Mouse (Mus musculus): Measurements from ENCODE around the gene Prph. TPM values are rescaled to one million over a fixed set of nuclear protein-coding genes. Genes with fewer than 3 reads are reported as not detected.

The Prph gene
- polyA plus RNA-seq (2012; rRNA removed), result 0.06 and 0.32 TPM in 2 replicates

DNA sequence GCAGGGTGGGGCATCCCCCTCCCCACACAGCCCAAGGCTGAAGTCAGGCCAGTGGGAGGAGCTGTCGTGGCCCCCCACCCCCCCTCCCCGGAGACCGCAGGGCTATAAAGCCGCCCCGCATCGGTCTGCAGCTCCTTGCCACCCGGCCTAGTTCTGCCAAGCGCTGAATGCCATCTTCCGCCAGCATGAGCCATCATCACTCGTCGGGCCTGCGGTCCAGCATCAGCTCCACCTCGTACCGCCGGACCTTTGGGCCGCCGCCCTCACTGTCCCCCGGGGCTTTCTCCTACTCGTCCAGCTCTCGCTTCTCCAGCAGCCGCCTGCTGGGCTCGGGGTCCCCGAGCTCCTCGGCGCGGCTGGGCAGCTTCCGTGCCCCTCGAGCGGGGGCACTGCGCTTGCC is at the start of gene Prph:
TSS of gene Prph (plus strand) at position 135 of the 400 bp plus-strand sequence.
- no peak for DNase-seq (ENCODE audit: low read depth)

GRCm38 (mm10) chr15:99008801-99009241 is 46.2 kb upstream of the Prph start:
- no peak for DNase-seq (ENCODE audit: low read depth)

GRCm38 (mm10) chr15:99010896-99011295 is 44.1 kb upstream of the Prph start:
- no peak for DNase-seq (ENCODE audit: low read depth)

DNA sequence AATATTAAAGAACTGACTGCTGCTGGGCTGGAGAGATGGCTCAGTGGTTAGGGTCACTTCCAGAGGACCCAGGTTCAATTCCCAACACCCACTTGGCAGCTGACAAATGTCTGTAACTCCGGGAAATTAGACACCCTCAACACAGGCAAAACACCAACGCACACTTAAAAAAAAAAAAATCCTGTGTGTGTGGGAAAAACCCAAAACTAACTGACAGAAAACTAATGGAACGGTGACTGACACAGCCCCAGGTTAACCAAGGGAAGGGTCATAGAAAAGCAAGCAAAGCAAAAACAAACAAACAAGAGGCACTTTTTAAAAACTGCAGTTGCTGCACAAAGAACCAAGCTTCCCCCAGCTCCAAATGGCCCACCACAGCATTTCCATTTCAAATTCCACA is 43.0 kb upstream of the Prph start:
- DNase-seq (ENCODE audit: low read depth), result no peak

DNA sequence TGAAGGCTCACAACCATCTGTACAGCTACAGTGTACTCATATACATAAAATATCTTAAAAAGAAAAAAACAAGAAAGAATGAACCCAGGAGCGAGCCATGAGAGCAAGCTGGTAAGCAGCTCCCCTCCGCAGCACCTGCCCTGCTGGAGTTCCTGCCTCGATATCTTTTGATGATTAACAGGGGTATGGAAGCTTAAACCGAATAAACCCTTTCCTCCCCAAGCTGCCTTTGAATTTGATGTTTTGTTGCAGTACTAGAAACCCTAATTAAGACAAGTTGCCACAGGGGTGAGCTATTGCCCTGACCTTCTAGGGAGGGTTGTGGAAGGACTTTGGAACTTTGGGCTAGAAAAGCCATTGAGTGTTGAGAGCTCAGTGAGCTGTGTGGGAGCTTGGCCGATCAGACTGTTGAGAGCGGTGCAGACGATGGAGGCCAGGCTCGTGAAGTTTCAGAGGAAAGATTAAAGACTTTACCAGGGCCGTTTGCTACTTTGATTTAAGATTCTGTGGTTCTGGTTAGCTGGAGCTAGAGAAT is 40.4 kb upstream of the Prph start:
- no peak for DNase-seq (ENCODE audit: low read depth)

- no peak for DNase-seq (ENCODE audit: low read depth)
Measured at GRCm38 (mm10) chr15:99017355-99017761, 37.6 kb upstream of the Prph start.

DNA sequence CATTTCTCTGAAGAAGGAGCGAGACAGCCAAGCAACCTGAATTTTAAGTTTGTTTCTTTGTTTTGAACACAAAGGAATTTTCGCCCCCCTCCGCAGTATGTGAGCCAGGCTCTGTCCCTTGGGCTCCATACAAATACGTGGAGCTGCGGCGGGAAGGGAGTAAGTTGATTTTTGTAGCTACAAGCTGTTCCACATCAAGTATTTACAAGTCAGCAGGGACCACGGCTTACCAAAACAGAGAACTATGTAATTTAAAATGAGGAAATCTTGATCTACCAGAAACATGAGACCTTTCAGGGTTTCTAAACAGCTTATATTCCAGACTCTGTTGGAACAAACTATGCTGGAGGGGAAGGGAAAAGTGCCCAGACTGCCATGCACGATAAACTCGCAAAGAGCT is 37.0 kb upstream of the Prph start:
- DNase-seq (ENCODE audit: low read depth), result no peak

- no peak for DNase-seq (ENCODE audit: low read depth)
Measured at GRCm38 (mm10) chr15:99018630-99019029, 36.3 kb upstream of the Prph start.

GRCm38 (mm10) chr15:99019436-99019835 is 35.5 kb upstream of the Prph start:
- DNase-seq (ENCODE audit: low read depth), result no peak

DNA sequence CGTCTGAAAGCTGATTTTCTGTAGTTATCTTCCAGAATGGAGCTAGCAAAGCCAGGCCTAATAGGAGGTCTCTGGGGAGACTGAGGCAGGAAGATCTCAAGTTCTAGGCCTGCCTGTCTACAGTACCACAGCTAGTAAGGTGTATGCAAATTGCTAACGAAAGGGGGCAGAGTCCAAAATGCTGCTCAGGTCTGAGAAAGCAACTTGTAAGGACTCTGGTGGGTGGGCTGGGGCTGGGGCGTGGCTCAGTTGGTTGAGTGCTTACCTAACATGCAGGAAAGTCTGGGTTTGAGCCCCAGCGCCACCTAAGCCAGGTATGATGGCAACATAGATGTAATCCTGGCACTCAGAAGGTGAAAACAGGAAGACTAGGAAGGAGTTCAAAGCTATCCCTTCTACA is 34.8 kb upstream of the Prph start:
- no peak for DNase-seq (ENCODE audit: low read depth)

DNA sequence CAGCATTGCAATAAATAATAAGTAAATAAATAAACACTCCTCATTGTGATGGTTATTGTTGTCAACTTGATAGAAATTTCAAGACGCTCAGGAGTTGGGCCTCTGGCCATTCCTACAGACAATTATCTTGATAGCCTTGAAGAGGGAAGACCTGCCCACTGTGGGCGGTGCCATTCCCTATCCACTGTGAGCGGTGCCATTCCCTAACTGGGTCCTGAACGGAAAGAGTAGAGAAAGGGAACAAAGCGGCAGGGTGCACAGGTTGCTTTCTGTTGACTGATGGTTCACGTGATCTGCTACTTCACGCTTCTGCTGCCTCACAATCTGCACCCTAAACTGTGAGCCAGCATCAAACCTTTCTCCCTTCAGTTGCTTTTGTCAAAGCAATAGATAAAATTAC is 33.7 kb upstream of the Prph start:
- DNase-seq (ENCODE audit: low read depth), result no peak

GRCm38 (mm10) chr15:99024668-99025314 is 30.2 kb upstream of the Prph start:
- DNase-seq (ENCODE audit: low read depth), result no peak

GRCm38 (mm10) chr15:99025414-99025813 is 29.6 kb upstream of the Prph start:
- DNase-seq (ENCODE audit: low read depth), result no peak

GRCm38 (mm10) chr15:99026259-99026658 is 28.7 kb upstream of the Prph start:
- no peak for DNase-seq (ENCODE audit: low read depth)

DNA sequence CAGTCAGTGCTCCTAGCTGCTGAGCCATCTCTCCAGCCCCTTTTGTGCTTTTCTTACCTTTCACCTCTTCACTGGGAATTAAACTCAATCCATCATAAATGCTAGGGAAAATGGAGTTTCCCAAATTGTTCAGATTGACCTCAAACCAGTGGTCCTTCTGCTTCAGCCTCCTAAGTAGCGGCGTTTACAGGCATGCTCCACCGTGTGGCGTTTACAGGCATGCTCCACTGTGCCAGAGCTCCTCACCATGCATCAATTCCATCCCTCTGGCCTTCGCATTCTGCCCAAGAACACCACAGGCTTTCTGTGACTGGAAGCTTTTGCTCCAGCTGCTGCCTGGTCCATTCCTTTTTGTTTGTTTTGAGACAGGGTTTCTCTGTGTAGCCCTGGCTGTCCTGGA is 27.9 kb upstream of the Prph start:
- DNase-seq (ENCODE audit: low read depth), result no peak

DNA sequence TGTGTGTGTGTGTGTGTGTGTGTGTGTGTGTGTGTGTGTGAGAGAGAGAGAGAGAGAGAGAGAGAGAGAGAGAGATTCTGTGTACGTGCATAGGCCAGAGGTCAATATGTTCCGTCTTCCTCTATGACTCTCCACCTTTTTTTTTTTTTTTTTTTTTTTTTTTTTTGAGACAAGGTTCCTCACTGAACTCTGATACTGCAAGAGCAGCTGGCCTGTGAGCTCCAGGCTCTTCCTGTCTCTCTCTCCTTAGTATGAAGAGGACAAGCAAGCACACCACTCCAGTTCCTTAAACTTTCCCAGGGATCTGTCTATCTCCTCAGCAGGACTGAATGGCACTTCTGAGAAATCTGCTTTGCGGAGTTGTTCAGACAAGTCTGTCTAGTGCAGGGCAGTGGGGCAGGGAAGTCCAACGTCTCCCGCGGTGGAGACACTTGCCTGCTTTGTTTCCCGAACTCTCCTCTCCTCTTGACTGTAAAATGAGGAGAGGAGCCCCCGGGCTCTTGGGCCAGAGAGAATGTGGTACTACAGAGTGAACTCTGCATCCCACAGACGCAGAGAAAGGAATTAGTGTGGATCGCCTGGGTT is 26.0 kb upstream of the Prph start:
- DNase-seq (ENCODE audit: low read depth), result no peak

GRCm38 (mm10) chr15:99029619-99030584 is 25.1 kb upstream of the Prph start, which contains the start of gene Tuba1c:
Tuba1c (plus strand) TSS chr15:99029891.
- DNase-seq (ENCODE audit: low read depth), result peak; percentile 96

- DNase-seq (ENCODE audit: low read depth), result no peak
Measured at GRCm38 (mm10) chr15:99030585-99031387, 24.2 kb upstream of the Prph start.

- DNase-seq (ENCODE audit: low read depth), result no peak
Measured at GRCm38 (mm10) chr15:99031388-99031675, 23.6 kb upstream of the Prph start.

GRCm38 (mm10) chr15:99032041-99032725 is 22.8 kb upstream of the Prph start:
- DNase-seq (ENCODE audit: low read depth), result peak; percentile 99

- DNase-seq (ENCODE audit: low read depth), result no peak
Measured at GRCm38 (mm10) chr15:99032726-99033250, 22.2 kb upstream of the Prph start.
